Mouse (Mus musculus) cortical plate, adult 2 months (tissue): Measurements from ENCODE around the gene Hivep3. TPM values are rescaled to one million over a fixed set of nuclear protein-coding genes. Genes with fewer than 3 reads are reported as not detected.
A peak's percentile ranks its signal among the peaks of the same experiment; 100 is the strongest.

Source experiments
- H3K27ac ChIP-seq: fragments of 200-500 bp; 2 replicates; pipeline ENCODE4 v1.5.1; 2012; ENCODE audit warnings: low read length, control low read depth, inconsistent platforms; ENCODE audit not compliant: insufficient read depth
- H3K4me1 ChIP-seq: fragments of 200-500 bp; 2 replicates; pipeline ENCODE4 v1.6.1; 2011; ENCODE audit warnings: low read length; ENCODE audit not compliant: control insufficient read depth, insufficient read depth
- H3K4me3 ChIP-seq: fragments of 200-500 bp; 2 replicates; pipeline ENCODE4 v1.5.1; 2011; ENCODE audit warnings: mild to moderate bottlenecking, low read length, control low read depth; ENCODE audit not compliant: insufficient read depth
- CTCF ChIP-seq: fragments of 200-500 bp; IDR thresholded peaks from 2 replicates; pipeline ENCODE4 v1.5.1; 2011; ENCODE audit warnings: mild to moderate bottlenecking, control low read depth, low read length; ENCODE audit not compliant: insufficient read depth; ENCODE audit errors: extremely low read depth
- POLR2A ChIP-seq: fragments of 200-500 bp; IDR thresholded peaks from 2 replicates; pipeline ENCODE4 v1.6.1; 2011; ENCODE audit warnings: mild to moderate bottlenecking, low read length, control low read depth; ENCODE audit not compliant: insufficient read depth; ENCODE audit errors: extremely low read depth
- polyA plus RNA-seq: library from polyadenylated mRNA; depleted of rRNA; stranded (reverse); fragments of >200 nt; gene quantifications from 2 replicates; pipeline ENCODE4 v1.2.3, GENCODE M21; 2012

Gene Hivep3
- polyA plus RNA-seq, 1 experiment, result 48.9 TPM

- TF ChIP-seq CTCF (no peak), POLR2A (no peak)
- Histone ChIP-seq H3K27ac (peak overlapping the region; percentile 90), H3K4me1 (peaks cover 18% of the 10 kb centered on the region)
Measured at GRCm38 (mm10) chr4:120032320-120032983, 298.9 kb downstream of the Hivep3 start.

GRCm38 (mm10) chr4:120032984-120033355 lies 299.4 kb downstream of the Hivep3 start:
- TF ChIP-seq POLR2A, result no peak
- TF ChIP-seq CTCF, result no peak
- Histone ChIP-seq H3K4me1 (peaks cover 19% of the 10 kb centered on the region), H3K4me3 (peak overlapping the region; percentile 80), H3K27ac (peak overlapping the region; percentile 90)

More at GRCm38 (mm10) chr4:120032320-120032983, 298.9 kb downstream of the Hivep3 start:
- peak overlapping the region; percentile 80 for H3K4me3 ChIP-seq

GRCm38 (mm10) chr4:120036294-120036693 lies 302.7 kb downstream of the Hivep3 start:
- peaks cover 19% of the 10 kb centered on the region for H3K4me1 ChIP-seq
- TF ChIP-seq POLR2A (no peak), CTCF (no peak)
- no peak overlapping the region for H3K4me3 ChIP-seq
- H3K27ac ChIP-seq, result 0 out of 2 replicates have a peak overlapping the region, but pooled peaks have one; percentile 1

GRCm38 (mm10) chr4:120037007-120037406 lies 303.4 kb downstream of the Hivep3 start:
- H3K4me1 ChIP-seq, result peaks cover 21% of the 10 kb centered on the region
- TF ChIP-seq POLR2A (no peak), CTCF (no peak)
- H3K27ac ChIP-seq, result no peak overlapping the region
- H3K4me3 ChIP-seq, result no peak overlapping the region

GRCm38 (mm10) chr4:120041520-120041919 lies 307.9 kb downstream of the Hivep3 start:
- Histone ChIP-seq H3K4me3 (no peak overlapping the region), H3K4me1 (peaks cover 19% of the 10 kb centered on the region), H3K27ac (no peak overlapping the region)
- TF ChIP-seq CTCF (no peak), POLR2A (no peak)

- peaks cover 20% of the 10 kb centered on the region for H3K4me1 ChIP-seq
Measured at GRCm38 (mm10) chr4:120042480-120042879, 308.9 kb downstream of the Hivep3 start.

GRCm38 (mm10) chr4:120044612-120045011 lies 311.0 kb downstream of the Hivep3 start:
- H3K27ac ChIP-seq, result peak overlapping the region; percentile 64
- no peak overlapping the region for H3K4me3 ChIP-seq
- peaks cover 18% of the 10 kb centered on the region for H3K4me1 ChIP-seq
- TF ChIP-seq CTCF, result no peak
- no peak for TF ChIP-seq POLR2A

More at GRCm38 (mm10) chr4:120042480-120042879, 308.9 kb downstream of the Hivep3 start:
- Histone ChIP-seq H3K27ac (no peak overlapping the region), H3K4me3 (no peak overlapping the region)
- no peak for TF ChIP-seq POLR2A
- TF ChIP-seq CTCF, result no peak

- TF ChIP-seq POLR2A, result no peak
- TF ChIP-seq CTCF, result no peak
- H3K4me3 ChIP-seq, result no peak overlapping the region
- peak overlapping the region; percentile 64; the same call in 1 of the 2 replicates for H3K27ac ChIP-seq
- peaks cover 18% of the 10 kb centered on the region for H3K4me1 ChIP-seq
Measured at GRCm38 (mm10) chr4:120045131-120045537, 311.6 kb downstream of the Hivep3 start.

GRCm38 (mm10) chr4:120045871-120046270 lies 312.3 kb downstream of the Hivep3 start:
- TF ChIP-seq CTCF (no peak), POLR2A (no peak)
- H3K4me1 ChIP-seq, result peaks cover 18% of the 10 kb centered on the region
- peak overlapping the region; percentile 14; the same call in 1 of the 2 replicates for H3K27ac ChIP-seq
- H3K4me3 ChIP-seq, result no peak overlapping the region

GRCm38 (mm10) chr4:120047060-120047459 lies 313.5 kb downstream of the Hivep3 start:
- no peak overlapping the region for H3K4me3 ChIP-seq
- TF ChIP-seq CTCF, result no peak
- no peak for TF ChIP-seq POLR2A
- peak overlapping the region; percentile 11; the same call in 1 of the 2 replicates for H3K27ac ChIP-seq
- H3K4me1 ChIP-seq, result peaks cover 18% of the 10 kb centered on the region
